Mouse (Mus musculus) stomach, postnatal 0 days (tissue): ENCODE measurements at regions not wholly inside any gene's neighbourhood (a gene's known extent, or its start where the extent isn't known, plus 50 kb on each side); places are given as distances from the start of the nearest gene placed in this dataset.

Experiments used
- CTCF ChIP-seq: IDR thresholded peaks from 2 replicates; pipeline ENCODE4 v1.5.1; 2016; ENCODE audit warnings: antibody characterized with exemption, low read depth, mild to moderate bottlenecking, moderate library complexity
- EP300 ChIP-seq: optimal IDR thresholded peaks from 2 replicates; pipeline ENCODE3; 2016; ENCODE audit warnings: antibody characterized with exemption

DNA sequence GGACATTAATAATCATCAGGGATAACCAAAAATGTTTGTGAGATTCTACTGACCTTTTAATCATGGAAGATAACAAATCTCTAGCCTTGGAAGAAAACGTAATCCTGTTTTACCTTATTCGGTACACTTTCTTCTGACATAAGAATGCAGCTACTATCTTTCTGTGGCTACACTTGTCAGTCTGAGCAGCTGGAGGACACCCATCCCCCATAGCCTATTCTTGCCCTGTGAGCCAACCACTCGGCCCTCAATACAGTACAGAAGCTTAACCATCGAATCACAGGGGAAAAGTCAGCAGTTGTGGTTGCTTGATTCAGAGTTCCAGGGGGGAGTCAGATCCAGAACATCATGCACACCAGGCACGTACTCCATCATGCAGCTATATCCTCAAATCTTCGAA is 74.9 kb upstream of the Cited2 start:
- TF ChIP-seq EP300 (no peak), CTCF (no peak)
